ENCODE assay signal across 9 mouse cellular contexts in the genomic region with DNA sequence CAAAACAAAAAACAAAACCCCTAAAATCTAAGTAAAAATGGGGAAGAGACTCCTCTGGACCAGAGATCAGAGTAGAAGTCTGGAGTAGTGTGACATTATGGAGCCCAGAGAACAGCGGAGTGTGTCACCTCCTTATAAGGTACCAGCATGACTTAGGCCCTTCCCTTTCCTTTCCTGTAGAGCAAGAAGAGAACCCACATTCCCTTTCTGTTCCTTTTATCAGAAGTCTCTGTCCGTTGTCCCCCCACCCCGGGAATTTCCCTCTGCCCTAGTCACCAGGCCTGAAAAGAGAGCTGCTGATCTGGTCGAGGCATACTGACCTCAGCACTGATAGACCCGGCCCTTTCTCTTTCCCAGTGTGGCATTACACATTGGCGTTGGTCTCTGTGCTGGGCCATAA. TPM values are rescaled to one million over a fixed set of nuclear protein-coding genes. Genes with fewer than 3 reads are reported as not detected.
A peak's percentile ranks its signal among the peaks of the same experiment; 100 is the strongest.
DNase-seq lines count a peak whose midpoint lies in the region; ATAC-seq lines count a peak whose summit lies in the region.
"Had no signal": no experiment of that assay in that cellular context is flagged by ENCODE, and none has a peak within 500 bp of the region (broad histone marks: within the 10 kb centered on the region; RNA-seq: fewer than 3 reads in every experiment).

No protein-coding gene starts in this region.

- no peaks in the 10 kb centered on the region for H3K27me3 ChIP-seq in embryonic facial prominence, embryonic 15.5 days
- H3K27me3 ChIP-seq in intestine, embryonic 16.5 days (replicated peaks; ENCODE audit: control insufficient read depth, insufficient read depth, low read length), result no peaks in the 10 kb centered on the region
- H3K27me3 ChIP-seq in midbrain, embryonic 11.5 days (ENCODE audit: control insufficient read depth, insufficient read depth, low read length), result no peaks in the 10 kb centered on the region

- no peak for ATAC-seq in embryonic facial prominence, embryonic 15.5 days (ENCODE audit: insufficient number of reproducible peaks, low FRiP score, low TSS enrichment, low read depth)
- peak; percentile 1; the same call in 1 of the 2 replicates for ATAC-seq in intestine, embryonic 16.5 days
- no peak for ATAC-seq in midbrain, embryonic 11.5 days (ENCODE audit: low FRiP score)

- intact Hi-C loops in gastrocnemius, postnatal 36 days (cut with DNase I), result loop anchor here (5.0 to 10.0 kb wide), 2 partner anchors 69 to 204 kb away; a partner anchor contains a TSS

- peaks cover 12% of the 10 kb centered on the region for H3K4me1 ChIP-seq in embryonic facial prominence, embryonic 15.5 days
- peaks cover 5% of the 10 kb centered on the region for H3K4me1 ChIP-seq in intestine, embryonic 16.5 days (ENCODE audit: control insufficient read depth, insufficient read depth, low read length)
- H3K4me1 ChIP-seq in midbrain, embryonic 11.5 days (ENCODE audit: control insufficient read depth, insufficient read depth, low read length), result peaks cover 6% of the 10 kb centered on the region

- H3K4me3 ChIP-seq in embryonic facial prominence, embryonic 15.5 days (replicated peaks), result peak overlapping the region; percentile 98
- H3K4me3 ChIP-seq in intestine, embryonic 16.5 days (ENCODE audit: low read length), result peak overlapping the region; percentile 97
- peak overlapping the region; percentile 93 for H3K4me3 ChIP-seq in midbrain, embryonic 11.5 days (ENCODE audit: low read depth, low read length)

- peak; percentile 14 for DNase-seq in adrenal gland, postnatal 14 days
- no peak for DNase-seq in adrenal gland, postnatal 36 days
- peak; percentile 67 for DNase-seq in 416B (ENCODE audit: low read depth)
- no peak for DNase-seq in midbrain, embryonic 11.5 days (ENCODE audit: low spot score, missing footprints)
- no peak for DNase-seq in gastrocnemius, postnatal 36 days
- no peak for DNase-seq in frontal cortex, postnatal 10 days (ENCODE audit: low spot score in 2 of 2)

- no peaks in the 10 kb centered on the region for H3K9me3 ChIP-seq in embryonic facial prominence, embryonic 15.5 days (replicated peaks)
- H3K9me3 ChIP-seq in intestine, embryonic 16.5 days (ENCODE audit: control insufficient read depth, low read length), result no peaks in the 10 kb centered on the region
- no peaks in the 10 kb centered on the region for H3K9me3 ChIP-seq in midbrain, embryonic 11.5 days (ENCODE audit: control insufficient read depth, low read length)

- peak overlapping the region; percentile 85; the same call in 1 of the 2 replicates for H3K9ac ChIP-seq in embryonic facial prominence, embryonic 15.5 days
- H3K9ac ChIP-seq in intestine, embryonic 16.5 days (ENCODE audit: low read depth, low read length), result peak overlapping the region; percentile 93
- peak overlapping the region; percentile 82; the same call in 1 of the 2 replicates for H3K9ac ChIP-seq in midbrain, embryonic 11.5 days (ENCODE audit: low read length)

- H3K27ac ChIP-seq in embryonic facial prominence, embryonic 15.5 days (replicated peaks), result no peak overlapping the region
- no peak overlapping the region for H3K27ac ChIP-seq in intestine, embryonic 16.5 days (ENCODE audit: low read length)
- H3K27ac ChIP-seq in midbrain, embryonic 11.5 days (ENCODE audit: low read depth, low read length), result no peak overlapping the region

- peak overlapping the region; percentile 81 for H3K4me2 ChIP-seq in embryonic facial prominence, embryonic 15.5 days (replicated peaks)
- peak overlapping the region; percentile 87 for H3K4me2 ChIP-seq in intestine, embryonic 16.5 days (ENCODE audit: low read depth, low read length)
- peak overlapping the region; percentile 61 for H3K4me2 ChIP-seq in midbrain, embryonic 11.5 days

- peaks cover 18% of the 10 kb centered on the region for H3K36me3 ChIP-seq in embryonic facial prominence, embryonic 15.5 days
- no peaks in the 10 kb centered on the region for H3K36me3 ChIP-seq in intestine, embryonic 16.5 days (ENCODE audit: control insufficient read depth, insufficient read depth, low read length)
- H3K36me3 ChIP-seq in midbrain, embryonic 11.5 days (ENCODE audit: control insufficient read depth, insufficient read depth, low read length), result no peaks in the 10 kb centered on the region

- WGBS in embryonic facial prominence, embryonic 15.5 days, result 36% methylated on average over 6 of the region's 6 CpGs
- 28% methylated on average over 6 of the region's 6 CpGs for WGBS in intestine, embryonic 16.5 days
- 41% methylated on average over 6 of the region's 6 CpGs for WGBS in midbrain, embryonic 11.5 days

RNA-seq across cellular contexts. Expression of a gene that starts 0.8 kb away (rescaled TPM):
- total RNA-seq in adrenal gland, postnatal 14 days (2021), result 30.3 and 43.4 TPM in 2 replicates
- 10 to 100 TPM; 19.7 to 30.1 TPM for total RNA-seq in adrenal gland, postnatal 36 days (2021)
- polyA plus RNA-seq in embryonic facial prominence, embryonic 15.5 days (2015; fragmentation: Nextera tagmentation; extraction: Ambion mirVana), result 32.3 and 35.6 TPM in 2 replicates
- polyA plus RNA-seq in intestine, embryonic 16.5 days (2015; fragmentation: Nextera tagmentation; extraction: Ambion mirVana), result 28.8 and 32.3 TPM in 2 replicates
- polyA plus RNA-seq in midbrain, embryonic 11.5 days (2014; fragmentation: Nextera tagmentation; extraction: Ambion mirVana), result 44.2 and 46.3 TPM in 2 replicates
- total RNA-seq in gastrocnemius, postnatal 36 days (2021), result 10 to 100 TPM; 13.4 to 15.2 TPM

RNA-seq across cellular contexts. Expression of a gene that starts 43.3 kb away (rescaled TPM):
- 4.1 and 4.2 TPM in 2 replicates for total RNA-seq in adrenal gland, postnatal 14 days (2021)
- total RNA-seq in adrenal gland, postnatal 36 days (2021), result 1 to 10 TPM; 2.9 to 3.1 TPM
- polyA plus RNA-seq in embryonic facial prominence, embryonic 15.5 days (2015; fragmentation: Nextera tagmentation; extraction: Ambion mirVana), result 1.5 and 1.9 TPM in 2 replicates
- 1.2 and 1.5 TPM in 2 replicates for polyA plus RNA-seq in intestine, embryonic 16.5 days (2015; fragmentation: Nextera tagmentation; extraction: Ambion mirVana)
- 7.6 TPM in 2 replicates for polyA plus RNA-seq in midbrain, embryonic 11.5 days (2014; fragmentation: Nextera tagmentation; extraction: Ambion mirVana)
- total RNA-seq in gastrocnemius, postnatal 36 days (2021), result under 1 TPM; 0.22 to 0.48 TPM

RNA-seq across cellular contexts. Expression of a gene that starts 43.7 kb away (rescaled TPM):
- total RNA-seq in adrenal gland, postnatal 14 days (2021), result 0.70 and 1.3 TPM in 2 replicates
- 1 to 10 TPM; 1.1 TPM for total RNA-seq in adrenal gland, postnatal 36 days (2021)
- 0.21 and 1.1 TPM in 2 replicates for polyA plus RNA-seq in embryonic facial prominence, embryonic 15.5 days (2015; fragmentation: Nextera tagmentation; extraction: Ambion mirVana)
- 0.02 TPM in 1 of 2 replicates, not detected in the other for polyA plus RNA-seq in intestine, embryonic 16.5 days (2015; fragmentation: Nextera tagmentation; extraction: Ambion mirVana)
- 0.07 and 0.08 TPM in 2 replicates for polyA plus RNA-seq in midbrain, embryonic 11.5 days (2014; fragmentation: Nextera tagmentation; extraction: Ambion mirVana)
- total RNA-seq in gastrocnemius, postnatal 36 days (2021), result not detected
- polyA plus RNA-seq: large intestine, adult 2 months had no signal

Comparison
In these comparisons a context has a peak if more than half of its experiments do, and no peak if none do; other contexts are left out.
1. DNase-seq: peak in adrenal gland, postnatal 14 days (single experiment) and 416B (single experiment); none in adrenal gland, postnatal 36 days (0 of 2), midbrain, embryonic 11.5 days (single experiment), gastrocnemius, postnatal 36 days (0 of 2) and frontal cortex, postnatal 10 days (0 of 2).
2. Peak in every context shown above with its lines, with median percentiles within 50 percentile points of each other: H3K4me2 ChIP-seq, H3K4me3 ChIP-seq and H3K9ac ChIP-seq.